Mouse (Mus musculus) stomach, postnatal 0 days (tissue): ENCODE data around the gene Enox1. TPM values are rescaled to one million over a fixed set of nuclear protein-coding genes. Genes with fewer than 3 reads are reported as not detected.
A peak's percentile ranks its signal among the peaks of the same experiment; 100 is the strongest.

ENCODE experiments used
- ATAC-seq: fragments of 200-750 bp; cut with Nextera tagmentation; 2 replicates; pipeline ENCODE4 v1.8.0; 2017; ENCODE audit not compliant: low FRiP score, low TSS enrichment
- DNase-seq: peaks from one replicate; pipeline ENCODE4 v3.0.0-alpha.2; 2016; ENCODE audit warnings: low spot score
- H3K27ac ChIP-seq: fragments of 300-500 bp; sonication (generic); replicated peaks from 2 replicates; pipeline ENCODE4 v1.5.1; 2014; ENCODE audit warnings: mild to moderate bottlenecking, control low read depth
- H3K27me3 ChIP-seq: fragments of 300-500 bp; sonication (generic); 2 replicates; pipeline ENCODE4 v1.6.1; 2014; ENCODE audit warnings: low read length; ENCODE audit not compliant: control insufficient read depth, insufficient read depth
- H3K36me3 ChIP-seq: fragments of 300-500 bp; sonication (generic); 2 replicates; pipeline ENCODE4 v1.6.1; 2014; ENCODE audit warnings: low read length, mixed read lengths; ENCODE audit not compliant: control insufficient read depth, insufficient read depth
- H3K4me1 ChIP-seq: fragments of 300-500 bp; sonication (generic); replicated peaks from 2 replicates; pipeline ENCODE4 v1.6.1; 2014; ENCODE audit warnings: antibody characterized with exemption; ENCODE audit not compliant: control insufficient read depth, insufficient read depth
- H3K4me2 ChIP-seq: fragments of 300-500 bp; sonication (generic); replicated peaks from 2 replicates; pipeline ENCODE4 v1.6.1; 2014; ENCODE audit warnings: low read depth, mild to moderate bottlenecking, control low read depth, moderate library complexity
- H3K4me3 ChIP-seq: fragments of 300-500 bp; sonication (generic); 2 replicates; pipeline ENCODE4 v1.5.1; 2014; ENCODE audit warnings: low read depth, low read length, control low read depth
- H3K9ac ChIP-seq: fragments of 300-500 bp; sonication (generic); 2 replicates; pipeline ENCODE4 v1.6.1; 2014; ENCODE audit warnings: mild to moderate bottlenecking, low read length, control low read depth, mixed read lengths
- H3K9me3 ChIP-seq: fragments of 300-500 bp; sonication (generic); 2 replicates; pipeline ENCODE4 v1.6.1; 2016; ENCODE audit warnings: low read length; ENCODE audit not compliant: control insufficient read depth
- CTCF ChIP-seq: IDR thresholded peaks from 2 replicates; pipeline ENCODE4 v1.5.1; 2016; ENCODE audit warnings: antibody characterized with exemption, low read depth, mild to moderate bottlenecking, moderate library complexity
- EP300 ChIP-seq: optimal IDR thresholded peaks from 2 replicates; pipeline ENCODE3; 2016; ENCODE audit warnings: antibody characterized with exemption
- WGBS: fragments of 180-500 bp; shearing (Covaris S2); extraction: QIAGEN DNeasy Blood & Tissue Kit; methylation state at CpG from one replicate; pipeline ENCODE4 v1.1.7; 2014; 5-methylcytosine and 5-hydroxymethylcytosine counted together
- polyA plus RNA-seq: library from polyadenylated mRNA; unstranded; fragments of >200 nt; fragmentation: Nextera tagmentation; extraction: Ambion mirVana; gene quantifications from 2 replicates; pipeline ENCODE4 v1.2.1, GENCODE M21; 2015

The Enox1 gene
- polyA plus RNA-seq, 1 experiment from 2014 or later: 2.5 TPM

DNA sequence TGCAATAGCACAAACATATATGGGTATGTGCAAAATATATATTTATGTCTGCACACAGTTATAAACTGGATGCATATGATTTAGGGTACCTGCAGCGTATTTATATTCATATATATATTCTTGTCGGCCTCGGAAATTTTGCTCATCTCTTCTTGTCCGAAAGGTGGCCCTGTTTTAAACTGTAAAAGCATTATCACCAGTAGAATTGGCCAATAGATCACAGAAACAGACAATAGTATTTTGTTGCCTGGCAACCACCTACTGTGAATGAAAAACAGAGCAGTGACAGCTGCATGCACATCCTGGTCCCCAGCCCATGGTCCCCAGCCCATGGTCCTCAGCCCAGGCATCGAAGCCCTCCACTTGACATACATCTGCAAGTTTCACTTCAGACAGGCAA, 2.8 kb downstream of the Enox1 start:
- Histone ChIP-seq H3K9ac (no peak overlapping the region), H3K4me2 (no peak overlapping the region), H3K36me3 (no peaks in the 10 kb centered on the region), H3K4me1 (no peaks in the 10 kb centered on the region), H3K4me3 (no peak overlapping the region), H3K27me3 (peaks cover 4% of the 10 kb centered on the region; the same call in 1 of the 2 replicates), H3K27ac (no peak overlapping the region), H3K9me3 (no peaks in the 10 kb centered on the region)
- 79% methylated on average over 5 of the region's 5 CpGs for WGBS
- ATAC-seq (no peak), DNase-seq (no peak)
- TF ChIP-seq EP300: no peak
- TF ChIP-seq CTCF: no peak

- no peak overlapping the region for H3K4me3 ChIP-seq
- DNase-seq (no peak), ATAC-seq (no peak)
- H3K9ac ChIP-seq: no peak overlapping the region
- no peaks in the 10 kb centered on the region for H3K9me3 ChIP-seq
- peaks cover 3% of the 10 kb centered on the region; the same call in 1 of the 2 replicates for H3K27me3 ChIP-seq
- 80% methylated on average over 3 of the region's 3 CpGs for WGBS
- no peak for TF ChIP-seq EP300
- H3K27ac ChIP-seq: no peak overlapping the region
- H3K4me1 ChIP-seq: no peaks in the 10 kb centered on the region
- H3K4me2 ChIP-seq: no peak overlapping the region
- H3K36me3 ChIP-seq: no peaks in the 10 kb centered on the region
Measured at GRCm38 (mm10) chr14:77162496-77162895, 5.9 kb downstream of the Enox1 start.

DNA sequence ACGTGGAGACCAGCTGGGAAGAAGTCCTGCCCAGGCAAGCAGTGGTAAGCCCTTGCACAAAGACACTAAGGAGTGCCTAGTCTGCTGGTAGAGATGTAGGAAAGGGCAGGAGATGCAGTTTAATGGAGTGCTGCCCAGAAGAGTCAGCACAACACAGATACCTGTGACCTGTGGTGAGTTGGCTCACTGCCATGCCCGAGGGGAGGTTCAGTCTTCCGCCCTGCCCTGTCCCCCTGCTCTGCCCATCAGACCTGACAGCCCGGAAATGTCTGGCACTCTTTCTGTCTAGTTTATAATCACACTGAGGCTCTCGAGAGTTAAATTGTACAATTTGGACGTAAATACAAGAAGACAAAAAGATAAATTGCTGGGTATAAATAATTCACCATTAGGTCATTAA, 7.8 kb downstream of the Enox1 start:
- 52% methylated on average over 6 of the region's 6 CpGs for WGBS
- H3K9me3 ChIP-seq: no peaks in the 10 kb centered on the region
- no peak overlapping the region for H3K9ac ChIP-seq
- no peak for ATAC-seq
- no peak for TF ChIP-seq CTCF
- TF ChIP-seq EP300: no peak
- H3K4me2 ChIP-seq: no peak overlapping the region
- H3K4me1 ChIP-seq: no peaks in the 10 kb centered on the region
- H3K36me3 ChIP-seq: no peaks in the 10 kb centered on the region
- no peaks in the 10 kb centered on the region for H3K27me3 ChIP-seq
- no peak overlapping the region for H3K27ac ChIP-seq
- no peak overlapping the region for H3K4me3 ChIP-seq
- no peak for DNase-seq

GRCm38 (mm10) chr14:77168161-77168560, 11.6 kb downstream of the Enox1 start:
- Histone ChIP-seq H3K9me3 (no peaks in the 10 kb centered on the region), H3K4me2 (no peak overlapping the region), H3K36me3 (no peaks in the 10 kb centered on the region), H3K27me3 (no peaks in the 10 kb centered on the region), H3K27ac (no peak overlapping the region), H3K4me1 (no peaks in the 10 kb centered on the region), H3K9ac (no peak overlapping the region), H3K4me3 (no peak overlapping the region)
- DNase-seq (no peak), ATAC-seq (no peak)
- TF ChIP-seq CTCF: no peak
- 91% methylated on average over 6 of the region's 6 CpGs for WGBS

DNA sequence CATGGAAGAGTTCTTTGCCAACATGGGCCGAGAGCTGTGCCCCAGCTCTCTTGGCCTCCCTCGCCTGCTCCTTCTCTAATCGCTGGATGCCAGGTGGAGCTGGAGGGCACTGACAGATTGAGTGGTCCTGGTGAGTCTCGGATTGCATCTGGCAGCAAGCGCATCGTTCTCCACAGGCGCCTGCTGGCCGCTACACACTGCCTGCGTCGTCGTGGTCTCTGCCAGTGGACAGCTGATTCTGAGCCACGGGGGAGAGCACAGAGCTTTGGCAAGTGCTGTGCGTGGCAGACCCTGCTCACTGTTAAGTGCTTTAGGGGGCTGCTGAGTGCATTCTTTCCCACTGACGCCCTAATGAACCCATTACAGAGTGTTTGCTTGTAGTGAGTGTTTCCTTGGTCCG, 17.9 kb downstream of the Enox1 start:
- WGBS: 57% methylated on average over 15 of the region's 15 CpGs

GRCm38 (mm10) chr14:77174931-77175330, 18.4 kb downstream of the Enox1 start:
- no peak overlapping the region for H3K4me2 ChIP-seq
- TF ChIP-seq CTCF (no peak), EP300 (no peak)
- H3K27ac ChIP-seq: no peak overlapping the region
- WGBS: 85% methylated on average over 9 of the region's 9 CpGs
- H3K4me1 ChIP-seq: no peaks in the 10 kb centered on the region
- H3K9ac ChIP-seq: no peak overlapping the region
- no peaks in the 10 kb centered on the region for H3K36me3 ChIP-seq
- ATAC-seq (no peak), DNase-seq (no peak)
- no peak overlapping the region for H3K4me3 ChIP-seq
- H3K9me3 ChIP-seq: no peaks in the 10 kb centered on the region
- no peaks in the 10 kb centered on the region for H3K27me3 ChIP-seq

More for the DNA sequence above, 17.9 kb downstream of the Enox1 start:
- no peaks in the 10 kb centered on the region for H3K9me3 ChIP-seq
- no peaks in the 10 kb centered on the region for H3K27me3 ChIP-seq
- H3K4me2 ChIP-seq: no peak overlapping the region
- DNase-seq (peak; percentile 18), ATAC-seq (peak; percentile 67; the same call in 1 of the 2 replicates)
- TF ChIP-seq CTCF: no peak
- TF ChIP-seq EP300: no peak
- no peaks in the 10 kb centered on the region for H3K36me3 ChIP-seq
- H3K4me3 ChIP-seq: no peak overlapping the region
- no peaks in the 10 kb centered on the region for H3K4me1 ChIP-seq
- H3K27ac ChIP-seq: no peak overlapping the region
- H3K9ac ChIP-seq: no peak overlapping the region
